In genomic region chr6:82767734-82768586, GRCm38 (mm10) we compare ENCODE assay signal across 24 mouse cellular contexts. TPM values are rescaled to one million over a fixed set of nuclear protein-coding genes. Genes with fewer than 3 reads are reported as not detected.
DNase-seq lines count a peak whose midpoint lies in the region; TF ChIP-seq lines count a peak whose summit lies in the region.
"Had no signal": no experiment of that assay in that cellular context is flagged by ENCODE, and none has a peak within 500 bp of the region (broad histone marks: within the 10 kb centered on the region; RNA-seq: fewer than 3 reads in every experiment).

No protein-coding gene starts in this region.

- TF ChIP-seq EP300 in heart, adult 2 months (IDR thresholded peaks at IDR 0.05; ENCODE audit: insufficient read depth, low read depth, low read length): no peak

- TF ChIP-seq POLR2A in heart, adult 2 months (IDR thresholded peaks at IDR 0.05; ENCODE audit: insufficient read depth, low read depth, low read length): no peak
- TF ChIP-seq POLR2A in myocyte (IDR thresholded peaks at IDR 0.05; ENCODE audit: insufficient read length, low read depth): no peak
- TF ChIP-seq POLR2A in small intestine, adult 2 months (IDR thresholded peaks at IDR 0.05; ENCODE audit: low read depth, low read length): no peak

- H3K4me3 ChIP-seq in heart, adult 2 months: no peak overlapping the region
- H3K4me3 ChIP-seq in myocyte: no peak overlapping the region
- H3K4me3 ChIP-seq in small intestine, adult 2 months (ENCODE audit: low read depth, low read length): no peak overlapping the region
- H3K4me3 ChIP-seq: embryonic facial prominence, embryonic 13.5 days; embryonic facial prominence, embryonic 15.5 days; erythroblast, embryonic 14.5 days; forebrain, embryonic 13.5 days; forebrain, embryonic 15.5 days had no signal

- H3K4me1 ChIP-seq in heart, adult 2 months (ENCODE audit: control insufficient read depth, insufficient read depth, low read length): peaks cover 12% of the 10 kb centered on the region
- peaks cover 51% of the 10 kb centered on the region for H3K4me1 ChIP-seq in small intestine, adult 2 months (ENCODE audit: control insufficient read depth, insufficient read depth, insufficient read length, low read length)

- peak overlapping the region; percentile 32 for H3K27ac ChIP-seq in heart, adult 2 months
- H3K27ac ChIP-seq in small intestine, adult 2 months (ENCODE audit: insufficient read depth, low read depth, low read length): peak overlapping the region; percentile 55
- H3K27ac ChIP-seq: embryonic facial prominence, embryonic 13.5 days; embryonic facial prominence, embryonic 15.5 days; forebrain, embryonic 13.5 days; forebrain, embryonic 15.5 days had no signal

- no peaks in the 10 kb centered on the region for H3K27me3 ChIP-seq in heart, adult 2 months (ENCODE audit: control insufficient read depth, insufficient read depth, low read length)
- H3K27me3 ChIP-seq in myocyte (ENCODE audit: control insufficient read depth, insufficient read depth, insufficient read length): no peaks in the 10 kb centered on the region
- H3K27me3 ChIP-seq in small intestine, adult 2 months (ENCODE audit: control insufficient read depth, insufficient read depth, low read length): no peaks in the 10 kb centered on the region
- H3K27me3 ChIP-seq: CH12.LX; embryonic facial prominence, embryonic 13.5 days; embryonic facial prominence, embryonic 15.5 days; forebrain, embryonic 13.5 days had no signal

- H3K9ac ChIP-seq in heart, adult 2 months (ENCODE audit: low read depth, low read length): no peak overlapping the region
- H3K9ac ChIP-seq: embryonic facial prominence, embryonic 13.5 days; embryonic facial prominence, embryonic 15.5 days; forebrain, embryonic 13.5 days; forebrain, embryonic 15.5 days; forebrain, postnatal 0 days had no signal

- intact Hi-C loops in heart, adult 2 months (cut with DNase I): no loop called here

- H3ac ChIP-seq in myocyte (ENCODE audit: control insufficient read depth, insufficient read length): no peak overlapping the region

- H3K79me2 ChIP-seq in heart, adult 2 months (replicated peaks; ENCODE audit: control insufficient read depth, insufficient read depth, low read length): 0 out of 2 replicates have a peak, but pooled peaks cover 1% of the 10 kb centered on the region
- H3K79me2 ChIP-seq in myocyte (ENCODE audit: control insufficient read depth, insufficient read depth): peaks cover 100% of the 10 kb centered on the region

- peak overlapping the region; percentile 50 for H3K4me2 ChIP-seq in myocyte (ENCODE audit: low read depth)
- H3K4me2 ChIP-seq: embryonic facial prominence, embryonic 13.5 days; embryonic facial prominence, embryonic 15.5 days; forebrain, embryonic 13.5 days; forebrain, embryonic 15.5 days had no signal

- DNase-seq in adrenal gland, adult 2 months: peak; percentile 20
- no peak for DNase-seq in adrenal gland, postnatal 36 days
- no peak for DNase-seq in heart, adult 2 months
- no peak for DNase-seq in heart, adult 8-10 months (ENCODE audit: low spot score)
- no peak for DNase-seq in spleen, postnatal 14 days (ENCODE audit: low spot score in 2 of 2)
- no peak for DNase-seq in kidney, postnatal 14 days
- DNase-seq: adrenal gland, adult 8-10 months; adrenal gland, postnatal 14 days; B cell, adult 2 months; cerebellum, adult 11-12 months; cerebellum, adult 2 months; cerebellum, adult 9-10 months; cerebellum, postnatal 10 days; cerebellum, postnatal 25 days; embryo, embryonic 11 days; forebrain, postnatal 0 days had no signal

- 67% methylated on average over 12 of the region's 12 CpGs for WGBS in heart, adult 2 months
- WGBS in small intestine, adult 2 months: 49% methylated on average over 12 of the region's 12 CpGs

- H3K36me3 ChIP-seq in heart, adult 2 months (ENCODE audit: control insufficient read depth, insufficient read depth, low read length): no peaks in the 10 kb centered on the region
- no peaks in the 10 kb centered on the region for H3K36me3 ChIP-seq in myocyte (ENCODE audit: control insufficient read depth, insufficient read depth)
- H3K36me3 ChIP-seq in small intestine, adult 2 months (ENCODE audit: control insufficient read depth, insufficient read depth, low read length): no peaks in the 10 kb centered on the region
- H3K36me3 ChIP-seq: embryonic facial prominence, embryonic 15.5 days; forebrain, embryonic 15.5 days had no signal

- no peak for TF ChIP-seq CTCF in heart, adult 2 months (IDR thresholded peaks at IDR 0.05)
- TF ChIP-seq CTCF in small intestine, adult 2 months (IDR thresholded peaks at IDR 0.05; ENCODE audit: extremely low read depth, insufficient read length, insufficient replicate concordance, low read depth, low read length): no peak

TF ChIP-seq in myocyte, 11 proteins besides CTCF, POLR2A, EP300 and RAD21:
- TF ChIP-seq SRF (IDR thresholded peaks at IDR 0.05; ENCODE audit: control insufficient read depth, insufficient read length, low read depth): peak; percentile 74
- no peak for TF ChIP-seq USF1 (IDR thresholded peaks at IDR 0.05; ENCODE audit: low read depth)
- TF ChIP-seq E2F4 (IDR thresholded peaks at IDR 0.05; ENCODE audit: insufficient read depth): no peak
- TF ChIP-seq MAX (IDR thresholded peaks at IDR 0.05; ENCODE audit: low read depth): no peak
- TF ChIP-seq MYOG (IDR thresholded peaks at IDR 0.05; ENCODE audit: control insufficient read depth in 1 of 3, insufficient read depth in 1 of 3, insufficient read length in 2 of 3, low read depth in 2 of 3): peak in 2 of 3 experiments; percentile 42 to 57
- TF ChIP-seq CEBPB (IDR thresholded peaks at IDR 0.05; ENCODE audit: insufficient read depth, poor library complexity, severe bottlenecking): no peak
- peak in 1 of 3 experiments; percentile 44 for TF ChIP-seq MYOD1 (IDR thresholded peaks at IDR 0.05; ENCODE audit: control insufficient read depth in 1 of 3, insufficient read length in 2 of 3, low read depth in 2 of 3)

RNA-seq across cellular contexts. Expression of gene Hk2, which starts 6.3 kb away (rescaled TPM):
- 100 to 1,000 TPM in 1 of 2 experiments, 10 to 100 TPM in 1; 69.1 to 110 TPM for total RNA-seq in adrenal gland, adult 2 months (2021)
- 13.3 and 16.8 TPM in 2 replicates for polyA plus RNA-seq in adrenal gland, adult 2 months (2012; rRNA removed)
- total RNA-seq in adrenal gland, postnatal 36 days (2021): 10 to 100 TPM; 77.2 to 98.0 TPM
- 100 to 1,000 TPM; 325 to 363 TPM for total RNA-seq in heart, adult 2 months (2021)
- polyA plus RNA-seq in heart, adult 2 months (2012; rRNA removed): 104 and 173 TPM in 2 replicates
- total RNA-seq in heart, adult 8-10 months (2022): 100 to 1,000 TPM; 393 to 406 (median 396) TPM
- 81.2 TPM for polyA plus RNA-seq in myocyte (2012; fragmentation: generic; extraction: Trizol)
- polyA plus RNA-seq in small intestine, adult 2 months (2012; rRNA removed): 2.2 and 6.1 TPM in 2 replicates
